Mouse (Mus musculus) heart, embryonic 13.5 days (tissue): Measurements from ENCODE around the gene Olah. TPM values are rescaled to one million over a fixed set of nuclear protein-coding genes. Genes with fewer than 3 reads are reported as not detected.

Source experiments
- ATAC-seq: fragments of 200-750 bp; cut with Nextera tagmentation; 2 replicates; pipeline ENCODE4 v1.8.0; 2017; ENCODE audit warnings: moderate TSS enrichment; ENCODE audit not compliant: insufficient number of reproducible peaks, low FRiP score, low TSS enrichment; ENCODE audit errors: extremely low read depth
- H3K27ac ChIP-seq: fragments of 300-500 bp; sonication (generic); replicated peaks from 2 replicates; pipeline ENCODE4 v1.5.1; 2015; ENCODE audit warnings: moderate library complexity, mild to moderate bottlenecking, inconsistent platforms
- H3K27me3 ChIP-seq: fragments of 300-500 bp; sonication (generic); replicated peaks from 2 replicates; pipeline ENCODE4 v1.6.1; 2015; ENCODE audit warnings: mild to moderate bottlenecking, inconsistent platforms
- H3K36me3 ChIP-seq: fragments of 300-500 bp; sonication (generic); 2 replicates; pipeline ENCODE4 v1.6.1; 2015; ENCODE audit warnings: mild to moderate bottlenecking, inconsistent platforms
- H3K4me1 ChIP-seq: fragments of 300-500 bp; sonication (generic); 2 replicates; pipeline ENCODE4 v1.6.1; 2015; ENCODE audit warnings: inconsistent platforms
- H3K4me2 ChIP-seq: fragments of 300-500 bp; sonication (generic); 2 replicates; pipeline ENCODE4 v1.6.1; 2015; ENCODE audit warnings: inconsistent platforms, mild to moderate bottlenecking, moderate library complexity
- H3K4me3 ChIP-seq: fragments of 300-500 bp; sonication (generic); 2 replicates; pipeline ENCODE4 v1.5.1; 2015; ENCODE audit warnings: moderate library complexity, mild to moderate bottlenecking, inconsistent platforms
- H3K9ac ChIP-seq: fragments of 300-500 bp; sonication (generic); 2 replicates; pipeline ENCODE4 v1.6.1; 2015; ENCODE audit warnings: inconsistent platforms, mild to moderate bottlenecking, moderate library complexity
- H3K9me3 ChIP-seq: fragments of 300-500 bp; sonication (generic); 2 replicates; pipeline ENCODE4 v1.6.1; 2016; ENCODE audit warnings: inconsistent platforms
- WGBS: fragments of 180-500 bp; shearing (Covaris S2); methylation state at CpG from one replicate; pipeline ENCODE4 v1.1.7; 2015; ENCODE audit warnings: mixed read lengths; 5-methylcytosine and 5-hydroxymethylcytosine counted together
- polyA plus RNA-seq: library from polyadenylated mRNA; unstranded; fragments of >200 nt; fragmentation: Nextera tagmentation; extraction: Ambion mirVana; gene quantifications from 2 replicates; pipeline ENCODE4 v1.2.1, GENCODE M21; 2015

Olah gene
- polyA plus RNA-seq, 1 experiment from 2014 or later, result not detected

DNA sequence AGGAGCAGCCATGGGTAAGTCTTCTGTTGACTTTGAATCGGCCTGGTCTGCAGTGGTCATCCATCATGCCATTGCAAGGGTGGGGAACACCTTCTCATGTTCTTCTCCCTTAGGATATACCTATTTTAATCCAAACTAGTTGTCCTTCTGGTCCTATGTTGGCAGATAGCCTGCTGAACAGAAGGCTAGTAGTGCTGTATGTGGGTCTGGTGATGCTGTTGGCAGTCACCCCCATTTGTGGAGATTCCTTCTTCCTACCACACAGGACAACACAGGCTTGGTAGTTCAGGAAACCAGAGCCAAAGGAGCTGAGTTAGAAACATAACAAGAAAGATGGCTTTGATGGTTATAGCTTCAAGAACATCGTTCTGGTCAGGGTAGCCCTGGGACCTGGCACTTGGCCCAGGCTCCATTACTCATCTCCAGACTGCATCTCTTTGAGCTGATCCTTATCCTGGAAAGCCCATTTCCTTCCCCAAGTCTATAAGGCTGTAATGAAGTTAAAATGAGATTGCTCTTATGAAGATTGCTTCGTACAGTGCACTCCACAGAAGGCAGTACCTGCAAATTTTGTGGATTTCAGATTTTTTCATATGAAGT lies 91.5 kb downstream of the Olah start:
- no peaks in the 10 kb centered on the region for H3K4me1 ChIP-seq
- peaks cover 35% of the 10 kb centered on the region for H3K36me3 ChIP-seq
- H3K27ac ChIP-seq, result no peak overlapping the region
- no peaks in the 10 kb centered on the region for H3K9me3 ChIP-seq
- H3K4me2 ChIP-seq, result no peak overlapping the region
- no peak overlapping the region for H3K4me3 ChIP-seq
- 82% methylated on average over 3 of the region's 3 CpGs for WGBS
- no peak for ATAC-seq
- no peaks in the 10 kb centered on the region for H3K27me3 ChIP-seq
- H3K9ac ChIP-seq, result no peak overlapping the region

DNA sequence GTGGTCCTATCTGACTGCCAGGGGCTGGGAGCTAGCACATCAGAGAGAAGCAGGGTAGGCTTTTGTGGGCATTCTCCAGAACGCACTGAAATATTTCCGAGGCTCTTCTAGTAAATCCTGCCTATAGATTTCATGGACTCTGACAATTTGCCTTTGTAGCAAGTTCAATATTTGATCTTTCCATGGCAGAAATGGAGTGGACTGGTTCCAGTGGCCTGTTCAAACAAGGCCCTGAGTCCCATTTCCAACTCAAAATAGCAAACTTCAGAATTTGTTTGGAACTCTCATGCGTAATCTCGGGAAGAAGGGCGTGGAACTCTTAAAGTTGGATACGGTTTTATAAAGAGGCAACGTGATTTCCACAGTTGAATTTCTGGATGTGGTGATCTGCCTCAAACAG lies 101.2 kb downstream of the Olah start:
- no peak for ATAC-seq
- Histone ChIP-seq H3K9me3 (no peaks in the 10 kb centered on the region), H3K9ac (no peak overlapping the region), H3K27me3 (no peaks in the 10 kb centered on the region), H3K27ac (no peak overlapping the region), H3K4me3 (no peak overlapping the region), H3K4me2 (no peak overlapping the region), H3K4me1 (peaks cover 11% of the 10 kb centered on the region), H3K36me3 (no peaks in the 10 kb centered on the region)
- WGBS, result 92% methylated on average over 7 of the region's 7 CpGs

DNA sequence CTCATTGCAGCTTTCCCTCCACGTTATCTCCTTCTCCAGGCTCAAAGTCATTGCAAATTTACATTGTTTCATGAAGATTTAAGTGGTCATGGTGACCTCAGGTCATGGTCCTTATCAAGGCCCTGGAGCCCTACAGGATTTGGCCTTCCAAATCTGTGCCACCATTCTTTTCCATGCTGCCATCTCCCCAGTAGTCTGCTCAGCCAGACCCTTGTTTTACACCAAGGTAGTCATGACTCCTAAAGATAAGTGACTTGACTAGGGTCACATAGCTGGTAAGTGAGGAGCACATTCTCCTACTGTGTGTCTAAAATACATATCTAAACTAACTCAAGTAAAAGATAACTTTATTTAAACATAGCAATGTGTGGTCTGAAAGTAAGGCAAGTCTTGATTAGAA lies 104.8 kb downstream of the Olah start:
- Histone ChIP-seq H3K4me3 (no peak overlapping the region), H3K27me3 (no peaks in the 10 kb centered on the region), H3K36me3 (no peaks in the 10 kb centered on the region), H3K9ac (no peak overlapping the region), H3K27ac (no peak overlapping the region), H3K9me3 (no peaks in the 10 kb centered on the region), H3K4me1 (peaks cover 6% of the 10 kb centered on the region; the same call in 1 of the 2 replicates), H3K4me2 (no peak overlapping the region)
- no peak for ATAC-seq
- 64% methylated on average over 1 of the region's 1 CpGs for WGBS

Other genes starting within 250 kb of the Olah start
- gene Nmt2, start 113.0 kb downstream of the Olah start, polyA plus RNA-seq, result 32.1 and 36.3 TPM in 2 replicates
- 10.2 and 13.8 TPM in 2 replicates for gene Rpp38, start 64.6 kb downstream of the Olah start, polyA plus RNA-seq
- 0.82 and 1.0 TPM in 2 replicates for gene Acbd7, start 61.0 kb downstream of the Olah start, polyA plus RNA-seq
- not detected in 2 replicates for gene Meig1, start 25.4 kb upstream of the Olah start, polyA plus RNA-seq
- 4.9 and 5.0 TPM in 2 replicates for gene Dclre1c, start 26.9 kb upstream of the Olah start, polyA plus RNA-seq
- 8.7 and 9.6 TPM in 2 replicates for gene Suv39h2, start 77.8 kb upstream of the Olah start, polyA plus RNA-seq
- 4.3 and 4.4 TPM in 2 replicates for gene Gm45902, start 115.6 kb upstream of the Olah start, polyA plus RNA-seq
- 73.9 and 79.5 TPM in 2 replicates for gene Hspa14, start 115.6 kb upstream of the Olah start, polyA plus RNA-seq
- 0.13 and 0.18 TPM in 2 replicates for gene Cdnf, start 115.8 kb upstream of the Olah start, polyA plus RNA-seq
- gene Fam107b, start 173.3 kb upstream of the Olah start, polyA plus RNA-seq, result 24.3 and 25.1 TPM in 2 replicates